Mouse (Mus musculus) neural tube, embryonic 11.5 days (tissue): ENCODE data around the gene A730071L15Rik. TPM values are rescaled to one million over a fixed set of nuclear protein-coding genes. Genes with fewer than 3 reads are reported as not detected.

Experiments
- ATAC-seq: fragments of 200-750 bp; cut with Nextera tagmentation; 2 replicates; pipeline ENCODE4 v1.8.0; 2017; ENCODE audit warnings: moderate number of reproducible peaks, mild to moderate bottlenecking, moderate TSS enrichment, moderate library complexity; ENCODE audit not compliant: insufficient read depth, low FRiP score, low TSS enrichment
- DNase-seq: peaks from one replicate; pipeline ENCODE4 v3.0.0-alpha.2; 2015; ENCODE audit warnings: low spot score
- H3K27ac ChIP-seq: fragments of 300-500 bp; sonication (generic); 2 replicates; pipeline ENCODE4 v1.5.1; 2014; ENCODE audit warnings: low read depth, mild to moderate bottlenecking, low read length
- H3K27me3 ChIP-seq: fragments of 300-500 bp; sonication (generic); 2 replicates; pipeline ENCODE4 v1.6.1; 2014; ENCODE audit warnings: mild to moderate bottlenecking, low read length, mixed read lengths; ENCODE audit not compliant: control insufficient read depth, insufficient read depth
- H3K36me3 ChIP-seq: fragments of 300-500 bp; sonication (generic); 2 replicates; pipeline ENCODE4 v1.6.1; 2014; ENCODE audit warnings: mild to moderate bottlenecking, low read length, moderate library complexity, mixed read lengths; ENCODE audit not compliant: control insufficient read depth, insufficient read depth
- H3K4me1 ChIP-seq: fragments of 300-500 bp; sonication (generic); 2 replicates; pipeline ENCODE4 v1.6.1; 2014; ENCODE audit warnings: low read length, mixed read lengths; ENCODE audit not compliant: control insufficient read depth, insufficient read depth
- H3K4me2 ChIP-seq: fragments of 300-500 bp; sonication (generic); 2 replicates; pipeline ENCODE4 v1.6.1; 2014; ENCODE audit warnings: low read depth, mild to moderate bottlenecking, moderate library complexity
- H3K4me3 ChIP-seq: fragments of 300-500 bp; sonication (generic); 2 replicates; pipeline ENCODE4 v1.5.1; 2014; ENCODE audit warnings: low read depth, low read length
- H3K9ac ChIP-seq: fragments of 300-500 bp; sonication (generic); 2 replicates; pipeline ENCODE4 v1.6.1; 2014; ENCODE audit warnings: mild to moderate bottlenecking, low read length
- H3K9me3 ChIP-seq: fragments of 300-500 bp; sonication (generic); 2 replicates; pipeline ENCODE4 v1.6.1; 2016; ENCODE audit warnings: low read length; ENCODE audit not compliant: control insufficient read depth
- WGBS: fragments of 180-500 bp; shearing (Covaris S2); extraction: QIAGEN DNeasy Blood & Tissue Kit; methylation state at CpG from one replicate; pipeline ENCODE4 v1.1.7; 2014; 5-methylcytosine and 5-hydroxymethylcytosine counted together
- polyA plus RNA-seq: library from polyadenylated mRNA; unstranded; fragments of >200 nt; fragmentation: Nextera tagmentation; extraction: Ambion mirVana; gene quantifications from 2 replicates; pipeline ENCODE4 v1.2.1, GENCODE M21; 2014

The A730071L15Rik gene
- polyA plus RNA-seq, 1 experiment from 2014 or later = 0.70 TPM

GRCm38 (mm10) chr11:6196780-6197179, 3.0 kb upstream of the A730071L15Rik start:
- Histone ChIP-seq H3K27ac (no peak overlapping the region), H3K4me1 (peaks cover 11% of the 10 kb centered on the region), H3K9ac (no peak overlapping the region), H3K36me3 (no peaks in the 10 kb centered on the region), H3K4me3 (no peak overlapping the region), H3K9me3 (no peaks in the 10 kb centered on the region), H3K4me2 (no peak overlapping the region), H3K27me3 (no peaks in the 10 kb centered on the region)
- 95% methylated on average over 8 of the region's 8 CpGs for WGBS
- DNase-seq (no peak), ATAC-seq (no peak)

GRCm38 (mm10) chr11:6198449-6198848, 1.4 kb upstream of the A730071L15Rik start:
- H3K4me1 ChIP-seq = peaks cover 11% of the 10 kb centered on the region
- no peaks in the 10 kb centered on the region for H3K36me3 ChIP-seq
- no peaks in the 10 kb centered on the region for H3K27me3 ChIP-seq
- ATAC-seq (no peak), DNase-seq (no peak)
- no peak overlapping the region for H3K9ac ChIP-seq
- no peak overlapping the region for H3K4me3 ChIP-seq
- WGBS = 91% methylated on average over 4 of the region's 4 CpGs
- peak overlapping the region; percentile 88 for H3K4me2 ChIP-seq
- no peaks in the 10 kb centered on the region for H3K9me3 ChIP-seq
- no peak overlapping the region for H3K27ac ChIP-seq

GRCm38 (mm10) chr11:6200087-6200569, 299 bp downstream of the A730071L15Rik start, which contains the start of gene Nudcd3:
Gene Nudcd3 (minus strand): TSS chr11:6200415.
- H3K4me1 ChIP-seq = peaks cover 11% of the 10 kb centered on the region
- H3K4me2 ChIP-seq = peak within 1 kb of the TSS; percentile 88
- under 1% methylated on average over 39 of the region's 39 CpGs for WGBS
- no peaks in the 10 kb centered on the region for H3K27me3 ChIP-seq
- no peaks in the 10 kb centered on the region for H3K9me3 ChIP-seq
- DNase-seq = peak; percentile 93
- no peaks in the 10 kb centered on the region for H3K36me3 ChIP-seq
- peak within 1 kb of the TSS; percentile 91 for H3K27ac ChIP-seq
- peak; percentile 98 for ATAC-seq
- H3K4me3 ChIP-seq = peak within 1 kb of the TSS; percentile 97
- H3K9ac ChIP-seq = peak within 1 kb of the TSS; percentile 88

GRCm38 (mm10) chr11:6200570-6200969, 741 bp downstream of the A730071L15Rik start:
- WGBS = 29% methylated on average over 9 of the region's 9 CpGs
- Histone ChIP-seq H3K4me2 (peak overlapping the region; percentile 88), H3K4me1 (peaks cover 11% of the 10 kb centered on the region), H3K4me3 (peak overlapping the region; percentile 97), H3K9ac (peak overlapping the region; percentile 88), H3K27ac (peak overlapping the region; percentile 91; the same call in 1 of the 2 replicates), H3K36me3 (no peaks in the 10 kb centered on the region), H3K9me3 (no peaks in the 10 kb centered on the region), H3K27me3 (no peaks in the 10 kb centered on the region)
- ATAC-seq = no peak
- DNase-seq = no peak

GRCm38 (mm10) chr11:6207090-6207489, 7.3 kb downstream of the A730071L15Rik start:
- Histone ChIP-seq H3K4me2 (no peak overlapping the region), H3K4me3 (no peak overlapping the region), H3K27ac (no peak overlapping the region), H3K36me3 (no peaks in the 10 kb centered on the region), H3K9me3 (no peaks in the 10 kb centered on the region), H3K4me1 (no peaks in the 10 kb centered on the region), H3K9ac (no peak overlapping the region), H3K27me3 (no peaks in the 10 kb centered on the region)
- DNase-seq (no peak), ATAC-seq (no peak)
- 83% methylated on average over 2 of the region's 2 CpGs for WGBS

- Histone ChIP-seq H3K9ac (no peak overlapping the region), H3K4me1 (no peaks in the 10 kb centered on the region), H3K9me3 (no peaks in the 10 kb centered on the region), H3K4me2 (no peak overlapping the region), H3K27me3 (no peaks in the 10 kb centered on the region), H3K27ac (no peak overlapping the region), H3K36me3 (no peaks in the 10 kb centered on the region), H3K4me3 (no peak overlapping the region)
- ATAC-seq = no peak
- 93% methylated on average over 1 of the region's 1 CpGs for WGBS
- DNase-seq = no peak
Observed at GRCm38 (mm10) chr11:6208158-6208557, 8.3 kb downstream of the A730071L15Rik start.

GRCm38 (mm10) chr11:6216834-6217233, 17.0 kb downstream of the A730071L15Rik start:
- Histone ChIP-seq H3K9ac (no peak overlapping the region), H3K4me2 (no peak overlapping the region), H3K9me3 (no peaks in the 10 kb centered on the region), H3K4me1 (no peaks in the 10 kb centered on the region), H3K36me3 (no peaks in the 10 kb centered on the region), H3K27ac (no peak overlapping the region), H3K27me3 (no peaks in the 10 kb centered on the region), H3K4me3 (no peak overlapping the region)
- DNase-seq = no peak
- no peak for ATAC-seq
- 64% methylated on average over 3 of the region's 3 CpGs for WGBS

GRCm38 (mm10) chr11:6218189-6218896, 18.5 kb downstream of the A730071L15Rik start:
- no peak for DNase-seq
- Histone ChIP-seq H3K36me3 (no peaks in the 10 kb centered on the region), H3K4me2 (no peak overlapping the region), H3K9ac (no peak overlapping the region), H3K4me3 (no peak overlapping the region), H3K4me1 (no peaks in the 10 kb centered on the region), H3K9me3 (no peaks in the 10 kb centered on the region), H3K27ac (no peak overlapping the region), H3K27me3 (no peaks in the 10 kb centered on the region)
- WGBS = 81% methylated on average over 11 of the region's 11 CpGs
- ATAC-seq = no peak

- DNase-seq (no peak), ATAC-seq (no peak)
- Histone ChIP-seq H3K27ac (no peak overlapping the region), H3K4me3 (no peak overlapping the region), H3K36me3 (no peaks in the 10 kb centered on the region), H3K4me2 (no peak overlapping the region), H3K9me3 (no peaks in the 10 kb centered on the region), H3K27me3 (no peaks in the 10 kb centered on the region), H3K4me1 (no peaks in the 10 kb centered on the region), H3K9ac (no peak overlapping the region)
- 84% methylated on average over 6 of the region's 6 CpGs for WGBS
Observed at GRCm38 (mm10) chr11:6219967-6220366, 20.1 kb downstream of the A730071L15Rik start.
